Mouse (Mus musculus): ENCODE results near the gene Ifi35.
"Not testable (repeated sequence)": the region's sequence is repeated elsewhere in the genome, so short reads cannot be mapped to it uniquely, and the experiment has no call there.

The Ifi35 gene

GRCm38 (mm10) chr11:101468731-101469130 is 20.5 kb downstream of the Ifi35 start:
- no peak for DNase-seq (ENCODE audit: low spot score in 2 of 2)

- no peak for DNase-seq (ENCODE audit: low spot score in 2 of 2)
Measured at GRCm38 (mm10) chr11:101469155-101469554, 20.9 kb downstream of the Ifi35 start.

- no peak for DNase-seq (ENCODE audit: low spot score in 2 of 2)
Measured at GRCm38 (mm10) chr11:101470206-101470605, 22.0 kb downstream of the Ifi35 start.

GRCm38 (mm10) chr11:101471926-101472325 is 23.7 kb downstream of the Ifi35 start:
- DNase-seq (ENCODE audit: low spot score in 2 of 2), result no peak

- no peak for DNase-seq (ENCODE audit: low spot score in 2 of 2)
Measured at GRCm38 (mm10) chr11:101472336-101472735, 24.1 kb downstream of the Ifi35 start.

GRCm38 (mm10) chr11:101473686-101474085 is 25.5 kb downstream of the Ifi35 start:
- not testable (repeated sequence) for DNase-seq (ENCODE audit: low spot score in 2 of 2)

- DNase-seq (ENCODE audit: low spot score in 2 of 2), result no peak
Measured at GRCm38 (mm10) chr11:101474298-101474697, 26.1 kb downstream of the Ifi35 start.

GRCm38 (mm10) chr11:101476361-101476760 is 28.2 kb downstream of the Ifi35 start:
- DNase-seq (ENCODE audit: low spot score in 2 of 2), result not testable (repeated sequence)

GRCm38 (mm10) chr11:101477194-101477551 is 29.0 kb downstream of the Ifi35 start:
- DNase-seq (ENCODE audit: low spot score in 2 of 2), result no peak

GRCm38 (mm10) chr11:101477552-101478211 is 29.5 kb downstream of the Ifi35 start:
- no peak for DNase-seq (ENCODE audit: low spot score in 2 of 2)

GRCm38 (mm10) chr11:101479171-101479635 is 31.0 kb downstream of the Ifi35 start:
- no peak for DNase-seq (ENCODE audit: low spot score in 2 of 2)

GRCm38 (mm10) chr11:101480912-101481311 is 32.7 kb downstream of the Ifi35 start:
- no peak for DNase-seq (ENCODE audit: low spot score in 2 of 2)

- DNase-seq (ENCODE audit: low spot score in 2 of 2), result no peak
Measured at GRCm38 (mm10) chr11:101483804-101484203, 35.6 kb downstream of the Ifi35 start.

- DNase-seq (ENCODE audit: low spot score in 2 of 2), result no peak
Measured at GRCm38 (mm10) chr11:101484245-101484644, 36.0 kb downstream of the Ifi35 start.

GRCm38 (mm10) chr11:101484814-101485213 is 36.6 kb downstream of the Ifi35 start:
- DNase-seq (ENCODE audit: low spot score in 2 of 2), result no peak

- DNase-seq (ENCODE audit: low spot score in 2 of 2), result no peak
Measured at GRCm38 (mm10) chr11:101485509-101486028, 37.4 kb downstream of the Ifi35 start.

- no peak for DNase-seq (ENCODE audit: low spot score in 2 of 2)
Measured at GRCm38 (mm10) chr11:101486126-101486525, 37.9 kb downstream of the Ifi35 start.

GRCm38 (mm10) chr11:101506269-101506780 is 58.1 kb downstream of the Ifi35 start:
- no peak for DNase-seq (ENCODE audit: low spot score in 2 of 2)

GRCm38 (mm10) chr11:101507090-101507489 is 58.9 kb downstream of the Ifi35 start:
- DNase-seq (ENCODE audit: low spot score in 2 of 2), result no peak

All from right cerebral cortex, postnatal 36 days (tissue).